Mouse (Mus musculus) brain, embryonic 14.5 days (tissue): ENCODE results near the gene Runx2.

Experiments
- CTCF ChIP-seq: fragments of 200-500 bp; IDR thresholded peaks from 2 replicates; pipeline ENCODE4 v1.5.1; 2012; ENCODE audit warnings: inconsistent platforms, mild to moderate bottlenecking, moderate library complexity, borderline replicate concordance; ENCODE audit not compliant: insufficient read depth, insufficient read length; ENCODE audit errors: extremely low read depth
- POLR2A ChIP-seq: fragments of 200-500 bp; IDR thresholded peaks from 2 replicates; pipeline ENCODE4 v1.6.1; 2012; ENCODE audit warnings: mild to moderate bottlenecking, inconsistent platforms, borderline replicate concordance; ENCODE audit not compliant: poor library complexity, insufficient read depth, insufficient read length, severe bottlenecking; ENCODE audit errors: extremely low read depth

DNA sequence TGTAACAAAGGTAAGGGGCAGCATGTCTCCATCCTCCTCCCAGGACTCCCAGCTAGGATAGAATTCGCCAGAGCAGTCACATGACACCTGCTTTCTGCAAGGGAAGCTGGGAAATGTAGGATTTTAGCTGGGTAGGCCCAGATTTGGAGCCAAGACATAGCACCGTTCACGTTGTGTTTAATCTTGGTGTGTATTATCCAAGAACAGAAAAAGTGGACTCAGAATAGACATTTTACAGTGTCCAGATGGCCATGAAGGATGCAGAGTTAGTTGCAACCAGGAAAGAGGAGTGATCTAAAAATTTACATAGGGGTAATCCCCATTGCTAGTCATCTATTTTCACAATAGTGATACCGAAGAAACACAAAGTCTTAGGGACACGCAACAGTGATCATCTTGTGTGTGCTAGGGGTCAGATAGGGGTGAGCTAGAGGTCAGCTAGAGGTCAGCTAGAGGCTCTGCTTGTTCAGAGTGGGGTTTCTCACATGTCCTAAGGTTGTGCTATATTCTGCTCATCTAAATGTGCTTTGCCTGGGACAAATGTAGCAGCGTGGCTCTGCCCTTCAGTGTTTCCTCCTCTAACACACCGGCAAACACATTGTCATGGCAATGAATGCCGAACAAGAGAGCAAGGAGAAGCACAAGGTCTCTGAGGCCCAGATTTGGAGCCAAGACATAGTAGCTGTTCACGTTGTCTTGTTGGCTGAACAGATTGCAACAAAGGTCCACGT, 326.9 kb downstream of the Runx2 start:
- no peak for TF ChIP-seq POLR2A
- TF ChIP-seq CTCF: no peak
